Mouse (Mus musculus): Measurements from ENCODE around the gene Mras. TPM values are rescaled to one million over a fixed set of nuclear protein-coding genes. Genes with fewer than 3 reads are reported as not detected.
A peak's percentile ranks its signal among the peaks of the same experiment; 100 is the strongest.

Gene Mras
- total RNA-seq, 2 experiments from 2014 or later = 6.8 to 7.5 TPM

DNA sequence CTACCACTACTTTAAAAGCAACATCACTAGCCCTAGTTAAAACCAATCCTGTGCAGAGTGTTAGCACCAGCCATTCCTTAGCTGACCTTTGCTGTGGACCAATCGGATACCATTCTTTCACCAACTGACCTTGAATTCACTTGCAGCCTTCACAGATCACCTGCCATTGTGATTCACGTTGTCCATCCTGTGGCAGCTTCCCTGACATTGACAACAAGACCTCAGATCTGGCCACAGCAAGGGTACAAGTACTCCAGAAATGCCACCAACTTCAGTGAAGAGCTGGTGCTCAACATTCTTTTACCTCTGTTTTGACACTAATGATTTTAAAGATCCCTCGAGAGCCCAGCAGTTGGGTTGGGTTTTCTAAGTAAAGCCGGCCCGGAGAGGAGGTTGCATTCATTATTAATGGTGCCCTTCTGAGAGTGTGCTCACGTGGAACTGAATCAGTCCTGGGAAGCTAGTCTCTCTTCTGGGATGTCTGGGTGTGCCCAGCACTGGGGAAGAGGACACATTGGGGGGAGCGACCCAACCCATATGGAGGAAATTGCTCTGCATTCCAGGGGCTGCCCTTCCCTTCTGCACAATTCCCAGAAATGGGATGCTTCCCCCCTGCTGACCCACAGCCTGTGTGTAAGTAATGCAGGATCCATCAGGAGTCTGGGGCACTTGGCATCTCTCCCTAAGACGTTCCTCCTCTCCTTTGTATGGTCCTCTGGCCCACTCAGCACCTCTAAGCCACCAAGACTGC lies 17.1 kb downstream of the Mras start:
- intact Hi-C loops (cut with DNase I) = no loop called here
- DNase-seq = no peak

DNA sequence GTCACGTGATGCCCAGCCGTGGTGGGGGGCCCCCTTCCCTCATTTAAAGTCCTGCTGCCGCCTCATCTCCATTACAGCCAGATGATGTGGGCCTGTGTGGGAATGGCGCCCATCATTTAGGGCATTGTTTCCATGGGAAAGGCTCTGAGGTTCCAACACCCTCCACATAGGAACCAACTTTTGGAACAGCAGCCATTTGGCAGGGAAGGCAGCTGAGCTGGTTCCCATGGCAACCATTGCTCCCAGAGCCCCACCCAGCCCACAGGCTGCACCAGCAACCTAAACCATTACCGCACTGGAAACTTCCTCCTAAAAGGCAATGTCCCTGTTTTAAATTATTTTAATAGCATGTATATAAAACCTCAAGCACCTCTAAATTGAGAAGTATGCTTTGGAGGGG lies 18.8 kb downstream of the Mras start:
- DNase-seq = no peak
- intact Hi-C loops (cut with DNase I) = no loop called here

DNA sequence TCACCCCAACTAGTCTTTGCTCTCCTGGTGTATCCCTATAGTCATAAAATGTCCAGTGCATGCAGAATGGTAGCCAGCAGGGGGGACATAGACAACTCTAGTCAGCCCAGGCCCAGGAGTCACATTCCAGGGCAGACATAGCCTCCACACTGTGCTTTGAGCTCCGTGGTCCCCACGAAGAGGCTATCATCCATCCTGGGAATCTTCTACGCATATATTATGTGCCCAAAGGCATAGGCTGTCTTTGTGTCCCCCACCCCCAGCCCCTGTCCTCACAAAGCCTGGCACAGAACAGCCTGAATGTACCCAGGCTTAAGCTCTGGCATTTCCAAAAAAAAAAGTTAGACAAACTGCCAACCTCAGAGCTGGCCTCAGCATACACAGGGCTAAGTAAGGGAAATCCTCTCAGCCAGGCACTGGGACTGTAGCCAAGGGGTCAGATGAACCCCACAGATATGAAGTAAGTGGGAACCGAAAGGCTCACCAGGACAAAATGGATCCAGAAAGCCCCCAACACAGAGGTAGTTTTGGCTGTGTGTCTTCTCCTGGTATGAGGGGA lies 19.8 kb downstream of the Mras start:
- no peak for DNase-seq
- intact Hi-C loops (cut with DNase I) = no loop called here

DNA sequence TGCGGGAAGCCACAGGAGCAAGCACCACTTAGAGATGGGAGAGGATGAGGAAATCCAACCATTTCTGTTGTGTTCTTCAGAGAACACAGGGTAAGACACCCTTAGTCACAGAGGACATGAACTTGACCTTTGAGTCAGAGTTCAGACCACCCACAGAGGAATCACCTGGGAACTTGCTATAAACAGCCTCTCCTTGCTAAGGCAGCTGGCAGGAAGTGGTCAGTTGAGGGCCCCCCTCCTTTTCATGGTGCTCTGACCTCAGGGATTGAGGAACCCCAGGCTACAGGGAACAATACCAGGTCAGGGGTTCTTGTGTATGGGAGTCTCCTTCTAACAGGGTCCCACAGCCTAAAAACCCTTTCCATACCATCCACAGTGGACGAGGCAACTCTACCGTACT lies 20.4 kb downstream of the Mras start:
- no peak for DNase-seq
- intact Hi-C loops (cut with DNase I) = no loop called here

DNA sequence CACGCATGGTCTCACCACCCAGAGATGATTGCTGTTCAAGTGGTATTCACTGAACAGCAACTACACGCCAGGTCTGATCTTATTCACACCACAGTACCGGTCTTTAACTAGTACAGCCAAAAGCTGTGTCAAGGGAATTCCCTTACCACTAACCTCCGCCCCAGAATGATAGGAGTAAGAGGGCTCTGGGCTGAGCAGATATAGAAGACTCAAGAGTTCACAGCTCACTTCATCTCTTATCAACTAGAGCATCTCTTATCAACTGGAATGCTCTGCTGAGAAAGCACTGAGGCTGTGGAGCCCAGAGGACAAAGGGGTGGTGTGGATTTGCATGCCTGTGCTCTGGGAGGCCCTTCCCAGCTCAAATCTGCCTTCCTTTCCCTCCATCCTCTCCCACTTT lies 25.4 kb downstream of the Mras start:
- DNase-seq = no peak
- intact Hi-C loops (cut with DNase I) = no loop called here

DNA sequence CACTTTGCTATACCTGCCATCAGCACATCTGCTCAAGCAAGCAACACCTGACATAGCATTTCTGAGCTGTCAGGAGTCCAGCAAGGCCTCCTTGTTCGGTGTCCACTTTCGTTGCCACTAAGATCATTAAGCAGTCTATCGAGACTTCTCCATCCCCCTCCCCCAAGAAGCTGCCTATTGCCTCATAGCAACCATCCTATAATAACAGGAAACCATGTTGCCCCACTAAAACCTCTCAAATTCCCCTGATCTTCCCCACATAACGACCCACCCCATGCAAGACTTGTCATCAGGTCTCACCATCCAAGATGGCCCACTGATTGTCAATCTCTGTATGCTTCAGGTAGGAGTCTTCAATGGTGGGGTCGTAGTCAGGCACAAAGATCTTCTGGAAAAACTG lies 26.1 kb downstream of the Mras start:
- no peak for DNase-seq
- intact Hi-C loops (cut with DNase I) = no loop called here

DNA sequence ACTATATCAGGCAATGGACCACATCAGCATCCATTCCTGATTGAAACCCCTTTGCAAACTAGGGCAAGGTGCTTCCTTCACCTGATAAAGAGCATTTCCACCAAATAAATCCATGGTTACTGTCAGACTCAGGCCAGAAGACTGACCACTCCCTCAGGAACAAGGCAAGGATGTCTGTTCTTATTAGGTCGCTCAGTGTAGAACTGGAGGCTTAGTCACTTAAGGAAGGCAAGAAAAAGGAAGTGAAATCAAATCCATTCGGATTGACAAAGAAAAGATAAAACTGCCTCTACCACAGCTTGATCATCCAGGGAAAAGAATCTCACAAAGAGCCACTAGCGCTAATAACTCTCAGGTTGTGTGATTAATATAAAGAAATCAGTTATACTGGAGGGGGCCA lies 27.9 kb downstream of the Mras start:
- no peak for DNase-seq
- intact Hi-C loops (cut with DNase I) = no loop called here

DNA sequence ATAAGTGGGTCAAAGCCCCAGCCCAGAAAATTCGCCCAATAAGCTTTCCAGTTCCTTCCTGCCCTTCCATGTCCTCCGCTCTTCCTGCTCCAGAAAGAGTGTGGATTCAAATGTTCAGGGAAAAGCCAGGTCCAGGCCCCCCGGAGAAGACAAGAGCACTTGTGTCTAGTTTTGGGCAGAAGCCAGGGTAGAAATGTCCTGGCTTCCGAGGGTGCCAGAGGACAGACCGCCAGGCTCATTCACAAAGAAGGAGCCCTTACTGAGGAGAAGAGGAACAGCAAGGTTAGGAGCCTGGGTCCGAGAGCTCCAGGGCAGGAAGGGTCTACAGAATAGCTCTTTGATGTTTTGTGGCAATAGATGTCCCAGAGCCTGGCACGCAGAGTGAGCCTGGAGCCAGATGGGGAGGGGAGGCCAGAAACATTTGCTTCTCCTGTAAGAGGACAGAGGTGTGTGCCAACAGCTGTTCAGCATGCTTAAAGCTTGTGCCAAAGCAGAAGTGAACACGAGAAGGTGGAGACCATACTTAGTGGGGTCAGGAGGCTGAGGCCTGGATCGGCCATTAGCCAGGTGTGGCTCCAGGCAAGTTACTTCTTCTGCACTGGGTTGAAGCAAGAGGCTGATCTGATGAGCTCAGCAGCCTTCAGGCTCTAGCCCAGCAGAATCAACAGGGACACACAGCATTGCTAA lies 35.8 kb downstream of the Mras start:
- DNase-seq = no peak
- intact Hi-C loops (cut with DNase I) = no loop called here

DNA sequence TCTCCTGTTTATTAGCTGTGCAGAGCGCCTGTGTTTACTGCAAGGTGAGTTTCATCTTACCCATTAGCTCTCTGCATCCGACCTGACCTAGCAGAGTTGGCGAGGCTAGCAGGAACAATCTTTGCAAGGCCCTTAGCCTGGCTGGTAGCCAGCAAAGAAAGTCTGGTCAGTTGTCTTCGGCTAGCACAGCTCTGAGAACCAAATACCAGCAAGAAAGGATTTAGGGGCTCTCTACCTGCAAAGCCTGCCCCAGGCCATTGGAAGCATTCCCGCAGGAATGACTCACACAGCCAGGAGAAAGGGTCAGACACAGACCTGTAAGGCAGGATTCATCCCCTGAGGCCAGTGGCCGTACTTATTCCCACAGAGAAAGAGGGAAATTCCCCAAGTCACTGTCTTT lies 36.4 kb downstream of the Mras start:
- intact Hi-C loops (cut with DNase I) = no loop called here
- no peak for DNase-seq

DNA sequence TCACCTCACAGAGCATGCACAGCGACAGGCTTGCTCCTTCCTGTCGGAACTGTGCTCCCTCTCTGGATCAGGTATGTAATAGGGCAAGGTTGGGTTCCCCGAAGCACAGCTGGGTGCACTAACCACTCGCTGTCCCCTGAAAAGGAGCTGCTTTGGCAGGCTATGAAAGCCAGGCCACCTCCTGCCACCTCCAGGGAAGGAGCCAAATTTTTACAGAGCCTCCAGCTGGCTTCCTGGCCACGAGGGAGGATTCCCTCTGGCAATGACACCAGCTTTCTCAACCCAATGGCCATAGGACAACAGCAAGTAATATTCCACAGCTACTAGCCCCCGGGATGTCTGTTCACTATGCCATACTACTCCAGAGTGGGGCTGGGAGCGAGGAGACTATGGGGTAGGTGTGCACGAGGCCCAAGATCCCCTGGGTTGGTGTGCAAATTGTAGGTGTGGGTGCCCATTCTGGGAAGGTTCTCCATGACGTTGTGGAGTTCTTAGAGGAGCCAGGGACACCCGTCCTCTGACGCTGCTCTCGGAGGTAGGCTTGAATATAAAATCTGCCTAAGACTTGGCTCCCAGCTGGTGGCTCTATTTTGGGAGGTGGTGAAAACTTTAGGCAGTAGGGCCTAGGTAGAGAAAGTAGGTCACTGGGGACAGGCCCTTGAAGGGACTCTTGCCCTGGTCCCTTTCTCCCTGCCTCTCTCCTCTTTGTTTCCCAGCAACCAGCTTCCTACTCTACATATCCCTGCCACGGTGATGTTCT lies 39.9 kb downstream of the Mras start:
- peak in 1 of 2 experiments; percentile 31 for DNase-seq
- intact Hi-C loops (cut with DNase I) = no loop called here

DNA sequence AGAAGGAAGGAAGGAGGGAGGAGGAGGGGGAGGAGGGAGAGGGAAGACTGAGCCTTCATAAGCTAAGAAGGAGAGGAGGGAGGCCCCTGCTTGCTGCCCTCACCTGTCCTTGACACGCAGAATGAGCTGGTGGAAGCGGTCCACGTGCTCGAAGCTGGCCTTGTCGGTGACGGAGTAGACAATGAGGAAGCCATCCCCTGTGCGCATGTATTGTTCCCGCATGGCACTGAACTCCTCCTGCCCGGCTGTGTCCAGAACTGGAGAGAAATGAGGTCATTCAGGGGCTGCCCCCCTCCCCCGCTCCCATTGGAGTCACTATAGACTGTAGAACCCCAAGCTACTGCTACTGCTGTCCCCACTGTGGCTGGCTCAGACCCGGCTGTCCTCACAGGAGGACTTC lies 42.8 kb downstream of the Mras start:
- intact Hi-C loops (cut with DNase I) = no loop called here
- DNase-seq = no peak

DNA sequence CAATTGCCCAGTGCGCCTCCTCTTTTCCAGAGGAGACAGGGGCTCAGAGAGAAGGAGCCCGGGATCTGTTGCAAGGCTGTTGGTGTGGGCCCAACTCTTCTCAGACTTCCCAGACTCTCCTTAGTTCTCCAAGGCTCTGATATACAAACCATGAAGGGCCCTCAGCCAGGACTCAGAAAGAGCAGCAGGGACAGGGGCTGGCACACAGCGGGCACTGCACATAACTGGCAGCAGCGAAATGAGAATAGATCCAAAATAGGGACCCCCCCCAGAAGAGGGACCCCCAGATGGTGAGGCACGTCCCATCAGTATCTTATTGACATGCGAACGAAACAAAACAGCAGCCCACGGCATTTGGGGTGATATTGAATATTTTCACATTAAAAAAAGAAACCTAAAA lies 44.0 kb downstream of the Mras start:
- DNase-seq = no peak
- intact Hi-C loops (cut with DNase I) = no loop called here

DNA sequence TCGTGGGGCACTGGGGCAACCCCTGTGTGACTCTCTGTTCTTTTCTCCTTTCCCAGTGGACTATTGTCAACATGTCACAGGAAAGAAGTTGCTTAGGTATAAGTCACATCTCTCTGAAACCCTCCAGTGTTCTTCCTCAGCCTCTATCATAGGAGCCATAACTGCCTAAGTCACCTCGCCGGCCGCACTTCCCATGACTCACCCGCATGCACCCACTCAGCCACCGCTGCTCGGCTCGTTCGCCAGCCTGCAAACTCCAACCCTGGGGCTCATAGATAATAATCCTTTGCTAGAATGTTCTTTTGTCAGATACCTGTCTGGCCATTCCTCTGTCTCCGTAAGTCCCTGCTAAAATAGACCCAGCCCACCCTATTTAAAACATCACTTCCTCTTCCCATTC lies 45.6 kb downstream of the Mras start:
- no peak for DNase-seq
- intact Hi-C loops (cut with DNase I) = no loop called here

DNA sequence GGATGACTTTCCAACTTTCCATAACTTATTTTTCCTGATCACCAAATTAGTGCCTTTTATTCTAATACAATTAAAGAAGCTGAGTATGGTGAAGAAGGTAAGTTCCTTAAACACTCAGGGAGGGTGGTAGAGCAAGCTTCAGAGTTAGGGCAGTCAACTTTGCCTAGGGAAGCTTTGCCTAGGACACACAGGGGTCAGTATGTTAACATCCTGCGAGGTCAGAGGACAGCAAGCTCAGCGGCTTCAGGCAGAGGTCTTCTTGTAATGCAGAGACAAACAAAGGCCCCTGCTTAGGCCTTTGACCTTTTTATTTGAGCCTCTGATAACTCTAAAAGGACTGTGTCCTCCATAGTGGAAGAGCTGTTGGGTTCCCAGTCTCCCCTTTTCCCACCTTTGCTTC lies 46.5 kb downstream of the Mras start:
- DNase-seq = no peak
- intact Hi-C loops (cut with DNase I) = no loop called here

DNA sequence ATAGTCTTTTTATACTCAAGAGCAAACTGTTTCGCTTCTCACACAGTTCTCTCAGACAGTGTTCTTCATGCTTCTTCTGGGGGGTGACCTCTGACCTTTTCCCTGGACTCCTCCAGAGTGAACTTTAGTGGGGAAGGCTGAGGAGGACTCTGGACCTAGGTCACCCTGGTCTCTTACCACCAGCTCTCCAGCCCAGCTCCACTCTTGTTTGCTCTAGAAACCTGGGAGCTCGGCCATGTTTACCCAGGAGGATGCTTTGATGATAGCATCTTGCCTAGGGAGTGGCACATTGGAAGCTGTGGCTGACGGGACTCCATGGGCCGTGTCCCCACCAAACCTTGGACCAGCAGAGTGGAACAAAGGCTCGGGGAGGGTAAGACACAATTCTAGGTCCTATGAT lies 47.0 kb downstream of the Mras start:
- intact Hi-C loops (cut with DNase I) = no loop called here
- no peak for DNase-seq

DNA sequence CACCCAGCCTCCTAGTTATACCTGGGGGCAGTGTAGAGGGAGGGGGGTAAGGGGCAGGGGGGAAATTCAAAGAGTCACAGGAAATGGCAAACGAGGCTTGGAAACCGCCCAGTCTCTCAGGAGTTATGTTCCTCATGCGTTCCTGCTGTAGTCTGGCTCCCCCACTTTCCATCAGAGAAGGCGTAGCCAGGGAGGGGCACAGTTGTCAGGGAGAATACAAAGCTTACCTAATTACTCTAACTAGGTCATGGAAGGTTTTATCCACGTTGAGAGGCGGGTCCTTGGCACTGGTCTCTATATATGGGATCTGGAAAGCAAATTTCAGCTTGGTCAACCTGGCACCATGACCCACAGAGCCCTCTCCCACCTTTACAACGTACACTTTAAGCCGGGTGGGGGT lies 47.7 kb downstream of the Mras start:
- intact Hi-C loops (cut with DNase I) = no loop called here
- no peak for DNase-seq

DNA sequence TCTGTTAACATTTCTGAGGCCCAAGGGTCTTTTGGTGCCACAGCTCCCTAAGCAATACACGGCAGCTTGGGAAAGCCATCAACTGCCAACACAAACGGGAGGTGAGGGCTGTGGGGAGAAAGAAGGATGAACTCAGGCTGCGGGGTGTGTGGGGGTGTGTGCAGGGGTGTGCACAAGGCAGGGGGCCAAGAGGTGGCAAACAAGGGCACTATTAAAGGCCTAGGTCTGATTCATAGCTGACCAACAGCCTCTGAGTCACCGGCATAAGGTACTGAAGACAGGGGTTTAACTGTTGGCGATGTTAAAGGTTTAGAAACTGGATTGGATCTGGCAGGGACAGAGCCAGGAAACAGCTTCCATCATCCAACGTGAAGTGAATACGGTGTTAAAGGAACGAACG lies 48.3 kb downstream of the Mras start:
- no peak for DNase-seq
- intact Hi-C loops (cut with DNase I) = no loop called here

DNA sequence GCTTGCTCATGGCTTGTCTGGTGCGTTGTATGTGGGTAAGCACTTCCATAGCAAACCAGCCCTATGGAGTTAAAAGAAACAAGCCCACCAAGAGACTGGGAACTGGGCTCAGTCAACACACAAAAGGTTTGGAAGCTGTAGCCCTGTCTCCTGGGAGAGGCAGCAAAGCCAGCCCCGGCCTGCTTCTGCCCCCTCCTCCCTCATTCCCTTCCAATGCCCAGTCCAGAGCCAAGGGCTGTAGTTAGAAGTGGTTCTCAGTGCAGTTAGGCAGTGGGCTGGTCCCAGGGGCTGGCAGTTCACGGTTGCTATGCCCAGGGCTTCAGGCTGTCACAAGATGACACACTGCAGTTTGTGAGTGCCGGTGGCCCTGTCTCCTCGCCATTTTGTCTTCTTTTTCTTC lies 49.1 kb downstream of the Mras start:
- DNase-seq = no peak
- intact Hi-C loops (cut with DNase I) = no loop called here

DNA sequence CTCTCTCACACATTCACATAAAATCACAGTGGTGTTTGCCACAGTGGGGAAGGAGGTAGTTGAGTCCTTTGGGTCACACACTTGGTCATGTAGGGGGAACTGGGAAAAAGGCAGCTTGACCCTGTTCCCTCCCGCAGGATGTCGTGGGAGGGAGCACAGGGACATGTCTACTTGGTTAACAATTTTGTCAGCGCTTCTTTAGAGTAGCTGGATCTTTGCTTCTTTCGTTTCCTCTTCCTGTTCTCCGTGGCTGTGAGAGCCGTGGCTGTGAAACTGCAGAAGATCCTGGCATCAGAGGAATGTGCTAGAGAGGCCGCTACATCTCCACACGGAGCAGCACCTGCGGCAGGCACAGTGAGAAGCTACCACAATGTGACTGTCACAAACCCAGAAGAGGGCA lies 54.6 kb downstream of the Mras start:
- intact Hi-C loops (cut with DNase I) = no loop called here
- no peak for DNase-seq

DNA sequence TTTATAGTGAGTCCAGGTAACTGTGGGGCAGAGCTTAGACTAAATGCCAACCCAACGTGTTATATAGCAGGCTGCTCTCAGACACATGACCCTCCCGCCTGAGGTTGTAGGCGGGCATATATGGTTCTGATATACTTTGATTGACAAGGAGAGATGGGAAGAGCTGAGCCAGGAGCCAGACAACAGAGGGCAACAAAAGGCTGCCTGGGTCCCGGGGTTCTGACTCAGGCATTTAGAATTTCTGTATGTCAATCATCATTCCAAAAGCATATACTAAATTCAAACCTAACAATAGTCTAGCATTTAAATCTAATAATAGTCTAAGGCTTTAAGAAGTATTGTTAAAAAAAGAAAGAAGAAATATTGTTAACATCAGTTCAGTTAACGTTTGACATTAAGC lies 58.0 kb downstream of the Mras start:
- DNase-seq = no peak
- intact Hi-C loops (cut with DNase I) = loop anchor here (5.0 to 10.0 kb wide), 4 partner anchors 58 to 764 kb away; partner anchors contain the start of genes Cep70 and Mras
